Mouse (Mus musculus): ENCODE results near the gene Plcg1.

The Plcg1 gene

DNA sequence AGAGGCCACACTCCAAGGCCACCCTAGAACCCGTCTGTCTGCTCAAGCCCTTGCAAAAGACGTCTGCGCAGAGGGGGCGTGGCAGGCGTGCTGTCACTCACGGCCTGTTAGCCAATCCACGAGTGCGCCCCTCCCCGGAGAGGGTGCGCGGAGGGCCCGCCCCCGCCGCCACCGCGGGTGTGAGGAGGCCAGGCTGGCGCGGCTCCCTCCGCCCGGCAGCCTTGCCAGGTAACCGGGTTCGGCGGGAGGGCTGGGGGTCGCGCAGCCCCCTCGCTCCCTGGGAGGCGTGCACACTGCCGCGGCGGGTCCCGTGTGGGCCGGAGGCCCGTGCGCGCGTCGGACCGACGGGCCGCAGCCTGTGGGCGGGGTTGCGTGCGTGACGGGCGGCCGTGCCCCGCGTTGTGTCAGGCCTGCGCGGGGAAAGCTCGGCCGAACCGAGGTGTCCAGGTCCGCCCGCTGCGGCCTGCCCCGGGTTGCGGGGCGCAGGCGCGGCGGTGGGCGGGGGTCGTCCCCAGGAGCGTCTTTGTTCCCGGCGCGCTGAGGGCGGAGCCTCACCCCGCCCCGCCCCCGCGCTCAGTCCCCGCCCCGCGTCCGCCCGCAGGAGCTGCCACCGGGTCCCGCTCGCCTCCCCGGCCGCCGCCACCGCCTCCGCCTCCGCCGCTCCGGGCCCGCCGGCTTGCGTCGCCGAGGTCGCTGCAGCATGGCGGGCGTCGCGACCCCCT is at the start of gene Plcg1:
Gene Plcg1 (plus strand): TSS at position 184 of the 722 bp plus-strand sequence.
- peak; percentile 89 for DNase-seq (ENCODE audit: low spot score)

DNA sequence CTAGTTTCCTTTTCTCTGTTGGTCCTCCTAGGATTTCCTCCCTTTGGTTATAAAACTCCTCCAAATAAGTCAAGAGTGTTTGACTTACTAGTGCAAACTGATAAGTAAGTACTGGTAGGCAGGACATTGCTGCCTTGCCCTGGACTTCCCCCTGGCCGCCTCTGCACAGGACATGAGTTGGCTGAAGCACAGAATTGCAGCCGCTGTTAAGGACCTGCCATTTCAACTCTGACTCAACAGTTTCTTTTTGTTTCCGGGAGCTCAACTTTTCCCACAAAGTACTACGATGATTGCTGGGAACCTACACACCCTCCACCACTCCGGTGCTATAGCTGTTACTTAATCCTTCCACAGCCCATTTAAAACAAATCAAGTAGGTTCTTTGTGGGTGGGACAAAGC is 30.8 kb upstream of the Plcg1 start:
- peak; percentile 29 for DNase-seq (ENCODE audit: low spot score)

DNA sequence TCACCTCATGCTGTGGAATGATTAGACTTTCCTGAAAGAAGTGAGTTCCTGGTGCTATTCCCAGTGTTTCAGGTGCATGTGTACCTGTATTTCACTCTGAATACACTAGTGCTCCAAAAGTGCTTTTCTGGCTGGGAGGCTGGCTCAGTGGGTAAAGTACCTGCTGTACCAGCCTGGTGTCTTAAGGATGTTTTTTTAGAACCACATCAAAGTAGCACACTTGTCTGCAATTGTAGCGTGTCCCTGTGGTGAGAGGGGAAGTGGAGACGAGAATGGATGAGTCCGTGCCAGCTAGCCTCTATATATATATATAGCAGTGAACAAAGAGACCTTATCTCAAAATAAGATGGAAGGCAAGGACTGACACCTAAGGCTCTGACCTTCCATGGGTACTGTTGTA is 29.5 kb upstream of the Plcg1 start:
- no peak for DNase-seq (ENCODE audit: low spot score)

DNA sequence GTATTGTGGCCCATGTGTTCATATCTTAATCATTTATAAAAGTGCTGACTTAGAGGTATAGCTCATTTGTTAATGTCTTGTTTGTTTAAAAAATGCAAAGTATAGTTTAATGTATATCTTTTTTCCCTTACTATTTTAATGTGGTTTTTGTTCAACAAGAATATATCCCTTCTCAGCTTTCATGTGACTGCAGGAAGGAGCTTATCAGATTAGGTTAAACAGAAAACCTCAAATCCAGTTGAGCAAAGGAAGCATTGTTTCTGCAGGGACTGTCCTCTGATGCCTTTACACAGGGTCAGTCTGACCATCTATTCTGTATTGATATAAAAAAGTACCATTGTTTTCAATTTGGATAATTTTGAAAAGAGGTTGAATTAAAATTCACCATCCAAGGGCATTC is 28.3 kb upstream of the Plcg1 start:
- DNase-seq (ENCODE audit: low spot score): no peak

DNA sequence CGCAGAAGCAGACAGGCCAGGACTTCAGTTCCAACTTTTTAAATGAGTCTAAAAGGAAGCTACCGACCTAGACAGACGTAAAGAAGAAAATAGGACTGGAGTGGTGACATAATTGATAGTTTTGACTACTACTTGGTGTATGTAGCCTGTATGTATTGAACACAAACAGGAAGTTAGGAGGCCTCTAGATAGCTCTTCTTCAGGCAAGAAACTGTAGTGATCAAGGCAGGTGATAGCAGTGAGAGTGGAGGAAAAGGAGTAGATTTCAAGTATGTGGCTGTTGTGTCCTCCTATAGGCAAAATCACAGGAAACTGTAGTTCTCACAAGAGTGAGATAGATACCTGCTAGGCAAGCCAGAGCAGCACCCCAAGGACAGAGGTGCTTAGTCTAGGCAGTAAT is 23.4 kb upstream of the Plcg1 start:
- DNase-seq (ENCODE audit: low spot score): no peak

DNA sequence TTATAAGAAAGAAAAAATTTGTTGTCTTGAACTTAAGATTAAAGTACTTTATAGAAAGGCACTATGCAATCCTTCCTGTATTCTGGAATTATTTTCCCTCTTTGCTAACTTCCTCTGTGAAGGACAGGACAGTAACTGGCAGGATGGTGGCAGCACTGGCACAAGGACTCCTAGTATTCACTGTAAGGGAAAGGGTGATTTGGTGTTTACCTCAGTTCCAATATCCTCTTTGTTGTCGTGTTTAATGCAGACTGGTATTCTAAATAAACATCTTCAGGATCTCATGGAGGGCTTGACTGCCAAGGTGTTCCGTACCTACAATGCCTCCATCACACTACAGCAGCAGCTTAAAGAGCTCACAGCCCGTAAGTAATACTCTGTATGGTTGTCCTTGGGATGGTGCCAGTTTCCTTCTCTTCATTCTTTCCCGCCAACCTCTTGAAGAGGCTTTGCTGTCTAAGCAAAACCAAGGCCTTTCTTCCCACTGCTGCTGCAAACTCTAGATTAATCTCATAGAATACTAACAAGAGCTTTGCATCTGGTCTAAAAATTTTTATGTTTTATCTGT is 15.6 kb upstream of the Plcg1 start:
- no peak for DNase-seq (ENCODE audit: low spot score)

DNA sequence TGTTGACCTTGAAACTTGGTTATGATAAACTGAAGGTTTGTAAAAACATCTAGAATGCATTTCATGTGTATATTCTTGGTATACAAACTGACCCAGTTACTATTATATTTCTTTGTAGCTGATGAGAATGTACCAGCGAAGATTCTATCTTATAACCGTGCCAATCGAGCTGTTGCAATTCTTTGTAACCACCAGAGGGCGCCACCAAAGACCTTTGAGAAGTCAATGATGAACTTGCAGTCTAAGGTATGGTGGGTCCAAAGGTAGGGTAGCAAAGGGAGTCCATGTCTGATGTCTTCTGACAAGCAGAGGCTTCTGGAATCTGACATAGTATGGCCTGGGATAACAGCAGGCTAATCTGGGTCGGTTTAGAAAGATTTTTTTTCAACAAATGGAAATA is 13.8 kb upstream of the Plcg1 start:
- no peak for DNase-seq (ENCODE audit: low spot score)

DNA sequence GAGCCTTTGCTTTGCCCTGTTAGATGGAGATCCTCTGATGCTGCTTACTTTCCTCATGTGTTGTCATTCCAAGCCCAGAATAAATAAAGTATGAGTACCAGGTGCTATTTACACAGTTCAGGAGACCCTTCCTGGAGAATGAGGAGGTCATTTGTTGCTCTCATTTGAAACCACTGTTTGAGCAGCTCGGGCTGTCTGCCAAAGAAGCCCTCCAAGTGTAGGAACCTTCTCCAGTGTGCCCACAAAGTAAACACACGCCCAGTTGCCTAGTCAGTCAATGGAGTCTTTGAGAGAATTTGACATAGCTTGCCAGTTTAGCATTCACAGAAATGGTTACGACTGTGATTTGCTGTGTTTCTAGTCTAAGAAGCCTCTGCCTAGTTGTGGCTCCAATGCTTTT is 12.3 kb upstream of the Plcg1 start:
- DNase-seq (ENCODE audit: low spot score): no peak

DNA sequence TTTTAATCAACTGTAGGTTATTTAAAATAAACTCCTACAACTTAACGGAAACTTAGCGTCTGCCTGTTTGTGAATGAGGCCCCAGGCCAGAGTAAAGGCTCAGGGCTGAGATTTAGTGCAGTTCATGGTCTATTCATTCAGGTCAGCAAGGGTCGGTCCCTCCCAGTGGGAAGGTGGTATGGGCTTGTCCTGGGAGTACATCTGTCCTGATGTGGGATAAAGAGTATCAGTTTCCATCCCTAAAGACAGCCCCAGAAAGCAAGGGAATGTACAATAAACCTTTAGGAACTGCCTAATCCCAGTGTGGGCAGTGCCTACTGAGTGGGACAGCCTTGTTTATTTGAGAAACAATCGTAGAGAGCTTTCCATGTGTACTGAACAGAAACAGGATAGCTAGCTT is 8.4 kb upstream of the Plcg1 start:
- no peak for DNase-seq (ENCODE audit: low spot score)

DNA sequence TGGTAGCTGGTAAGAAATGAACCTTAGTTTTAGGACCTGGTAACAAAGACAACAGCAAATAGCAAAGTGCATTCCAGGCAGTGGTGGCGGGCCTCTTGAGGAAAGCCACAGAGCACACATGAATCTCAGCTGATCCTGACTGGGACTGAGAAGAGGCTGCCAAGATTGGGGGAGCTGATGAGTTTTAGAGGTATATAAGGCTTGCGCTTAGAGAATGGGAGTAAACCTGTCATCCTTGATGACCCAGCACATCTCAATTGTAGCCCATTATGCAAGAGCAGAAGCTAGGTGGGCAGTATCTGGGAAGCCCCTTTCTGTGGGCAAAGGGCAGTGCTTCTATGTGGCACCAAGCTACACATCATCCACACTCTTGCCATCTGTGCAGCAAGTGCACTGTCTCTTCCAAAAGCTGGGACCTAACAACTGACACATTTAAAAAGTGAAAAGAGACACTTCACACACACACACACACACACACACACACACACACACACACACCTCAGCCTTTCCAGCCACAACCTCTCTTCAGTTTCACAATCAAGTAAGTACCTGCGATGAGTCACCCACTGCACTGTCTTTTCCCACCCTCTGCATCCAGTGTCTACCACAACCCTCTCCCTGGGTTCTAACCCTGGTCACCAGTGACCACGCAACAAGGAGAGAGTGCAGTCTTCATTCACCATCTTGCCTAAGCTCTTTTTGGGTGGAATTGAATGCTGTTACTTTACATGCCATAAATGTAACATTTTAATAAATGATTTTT is 7.3 kb upstream of the Plcg1 start:
- no peak for DNase-seq (ENCODE audit: low spot score)

DNA sequence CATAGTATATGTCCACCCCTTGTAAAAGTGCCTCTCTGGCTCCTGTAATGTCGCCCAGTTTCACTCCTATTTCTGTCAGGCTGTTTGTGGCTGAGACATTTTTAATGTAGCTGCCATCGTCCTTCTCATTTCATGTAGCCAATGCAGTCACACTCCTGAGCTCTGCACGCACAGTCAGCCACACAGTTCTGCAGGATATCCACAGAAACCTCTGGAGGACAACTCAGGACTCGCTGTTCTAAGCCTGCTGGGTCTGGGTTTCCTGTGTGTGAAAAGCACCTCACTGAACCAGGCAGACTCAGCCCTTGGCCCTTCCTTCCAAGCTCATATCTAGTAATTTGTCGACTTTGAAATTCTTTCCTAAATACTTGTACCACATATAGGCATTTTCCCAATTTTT is 6.6 kb upstream of the Plcg1 start:
- no peak for DNase-seq (ENCODE audit: low spot score)

DNA sequence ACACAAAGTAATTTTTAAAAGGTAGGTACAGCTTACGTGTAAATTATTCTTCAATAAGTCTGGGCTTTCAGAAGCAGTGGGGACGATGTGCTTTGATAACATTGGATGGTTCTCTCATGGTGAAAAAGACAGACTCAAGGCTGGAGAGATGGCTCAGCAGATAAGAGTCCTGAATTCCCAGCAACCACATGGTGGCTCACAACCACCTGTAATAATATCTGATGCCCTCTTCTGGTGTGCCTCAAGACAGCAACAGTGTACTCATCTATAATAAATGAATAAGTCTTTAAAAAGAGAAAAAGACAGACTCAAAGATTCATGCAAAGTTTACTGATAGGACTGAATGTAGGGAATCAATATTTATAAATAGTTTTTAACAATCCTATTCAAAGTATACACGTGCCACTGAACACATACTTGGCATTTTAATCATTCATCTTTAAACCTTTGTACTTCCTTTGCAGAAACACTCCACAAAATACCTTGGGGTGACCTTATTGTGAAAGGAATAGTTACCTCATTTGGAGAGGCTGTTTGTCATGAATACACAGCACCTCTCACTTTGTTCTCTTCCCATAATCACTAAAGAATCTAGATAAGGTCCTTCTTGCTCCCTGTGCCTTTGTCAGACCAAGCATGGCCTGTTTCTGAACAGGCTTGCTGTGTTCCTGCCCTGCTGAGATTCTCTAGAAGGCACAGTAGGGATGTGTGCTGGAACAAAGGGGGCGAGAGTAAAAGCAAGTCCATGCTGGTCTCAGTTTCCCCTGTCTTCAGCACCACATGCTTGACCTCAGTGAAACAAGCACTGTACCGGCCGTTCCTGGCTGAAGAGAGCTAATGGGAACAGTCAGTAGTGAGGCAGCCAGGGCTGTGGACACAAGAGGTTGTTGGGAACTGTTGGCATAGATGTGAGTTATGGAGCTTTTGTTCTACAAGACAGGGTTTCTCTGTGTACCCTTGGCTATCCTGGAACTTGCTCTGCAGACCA is 4.9 kb upstream of the Plcg1 start:
- DNase-seq (ENCODE audit: low spot score): no peak

DNA sequence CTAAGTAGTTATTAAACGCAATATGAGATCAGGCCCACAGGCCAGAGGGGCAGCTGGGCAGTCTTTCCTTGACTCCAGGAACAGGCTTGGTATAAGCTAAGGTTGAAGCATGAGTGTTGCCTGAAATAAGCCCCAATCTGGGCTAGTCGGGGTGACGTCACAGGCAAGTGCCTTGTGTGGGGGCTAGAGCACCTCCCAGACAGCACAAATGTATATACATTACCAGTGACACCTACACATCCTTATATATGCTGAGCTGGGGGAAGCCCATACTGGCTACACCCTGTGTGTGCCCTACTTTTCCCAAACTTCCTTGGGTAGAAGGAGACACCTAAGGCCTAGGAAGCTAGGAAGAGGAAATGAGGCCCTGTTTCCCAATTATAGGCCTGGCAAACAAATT is 2.1 kb upstream of the Plcg1 start:
- no peak for DNase-seq (ENCODE audit: low spot score)

DNA sequence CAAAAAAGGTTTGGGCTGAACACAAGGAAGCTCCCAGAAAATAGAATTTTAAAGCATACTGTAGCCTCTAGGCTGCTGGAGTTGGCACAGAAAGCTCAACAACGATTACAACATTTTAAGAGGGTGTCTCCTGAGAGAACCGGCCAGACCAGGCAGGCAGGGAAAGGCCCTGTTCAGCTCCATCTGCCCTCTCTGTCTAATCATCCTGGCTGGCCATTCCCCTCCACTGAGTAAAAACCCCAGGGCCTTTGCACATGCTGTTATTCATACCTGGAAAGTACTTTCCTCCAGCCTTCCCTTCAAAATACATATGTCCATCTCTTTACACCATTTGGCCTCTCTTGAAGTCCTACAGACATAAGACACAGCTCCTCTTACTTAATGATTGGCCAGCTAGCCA is 1.7 kb upstream of the Plcg1 start:
- DNase-seq (ENCODE audit: low spot score): no peak

DNA sequence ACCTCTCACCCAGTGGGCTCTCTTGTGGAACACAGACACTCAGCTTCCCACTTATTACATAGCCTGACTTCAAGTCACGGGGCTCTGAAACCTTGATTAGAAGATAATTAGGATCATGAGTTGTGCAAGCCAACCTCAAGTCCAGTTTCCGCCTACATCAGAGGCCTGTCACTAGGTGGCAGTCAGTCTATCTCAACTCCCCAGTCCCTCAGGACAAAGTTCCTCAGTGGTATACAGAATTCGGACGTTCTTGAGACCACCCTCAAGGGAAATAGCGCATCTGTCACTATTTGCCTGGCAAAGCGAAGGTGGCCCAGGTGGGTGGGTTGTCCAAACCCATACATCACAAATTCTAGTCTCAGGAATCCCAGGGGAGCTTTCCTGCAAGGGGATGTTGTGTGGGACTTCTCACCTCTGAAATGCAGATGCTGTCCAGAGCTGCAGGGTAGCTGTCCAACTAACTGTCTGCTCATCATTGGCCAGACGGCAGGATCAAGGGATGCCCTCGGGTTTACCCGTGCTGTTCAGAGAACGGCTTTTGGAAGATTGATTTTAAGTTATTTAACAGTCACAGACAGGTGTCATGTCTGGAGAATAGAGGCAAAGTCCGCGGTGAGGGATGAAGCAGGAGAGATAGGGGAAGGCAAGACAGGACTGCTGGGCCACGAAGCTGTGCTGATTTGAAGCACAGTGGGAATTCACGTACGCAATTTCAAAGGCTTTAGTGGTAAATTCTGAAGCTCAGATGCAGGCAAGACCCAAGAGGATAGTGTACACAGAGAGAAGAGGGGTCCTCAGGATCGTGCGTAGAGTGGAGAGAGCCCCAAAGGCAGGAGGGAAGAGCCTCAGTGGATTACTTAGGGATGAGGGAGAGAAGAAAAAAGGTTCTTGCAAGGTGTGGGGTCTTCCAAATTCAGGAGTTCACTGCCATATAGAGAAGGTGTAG is 976 bp upstream of the Plcg1 start:
- DNase-seq (ENCODE audit: low spot score): peak; percentile 3

DNA sequence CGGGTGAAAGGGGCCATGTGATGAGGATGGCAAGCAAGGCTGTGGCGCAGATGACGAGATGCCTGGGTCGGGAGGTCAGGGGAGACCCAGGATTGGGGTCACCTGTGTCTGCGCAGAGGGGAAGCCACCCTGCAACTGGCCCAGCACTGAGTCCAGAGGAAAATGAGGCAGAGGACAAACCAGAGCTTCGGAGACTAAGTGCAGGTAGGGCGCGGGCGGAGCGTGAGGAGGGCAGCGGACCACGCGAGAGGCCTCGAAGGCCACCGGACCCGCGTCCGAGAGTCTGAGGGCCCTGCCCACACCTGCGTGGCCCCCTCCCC is 343 bp upstream of the Plcg1 start:
- no peak for DNase-seq (ENCODE audit: low spot score)

DNA sequence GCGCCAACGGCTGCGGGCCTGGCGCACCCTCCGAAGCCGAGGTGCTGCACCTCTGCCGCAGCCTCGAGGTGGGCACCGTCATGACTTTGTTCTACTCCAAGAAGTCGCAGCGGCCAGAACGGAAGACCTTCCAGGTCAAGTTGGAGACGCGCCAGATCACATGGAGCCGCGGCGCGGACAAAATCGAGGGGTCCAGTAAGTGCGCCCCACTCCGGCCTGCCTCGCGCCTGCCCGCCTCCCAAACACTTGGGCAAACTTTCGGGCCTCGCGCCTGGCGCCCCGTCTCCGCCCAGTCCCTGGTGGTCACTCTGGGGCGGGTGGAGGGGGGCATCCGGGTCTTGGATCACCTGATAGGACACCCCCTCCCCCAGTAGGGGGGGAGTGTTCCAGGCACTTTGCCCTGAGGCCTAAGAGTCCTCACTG is 750 bp downstream of the Plcg1 start:
- DNase-seq (ENCODE audit: low spot score): peak; percentile 61

DNA sequence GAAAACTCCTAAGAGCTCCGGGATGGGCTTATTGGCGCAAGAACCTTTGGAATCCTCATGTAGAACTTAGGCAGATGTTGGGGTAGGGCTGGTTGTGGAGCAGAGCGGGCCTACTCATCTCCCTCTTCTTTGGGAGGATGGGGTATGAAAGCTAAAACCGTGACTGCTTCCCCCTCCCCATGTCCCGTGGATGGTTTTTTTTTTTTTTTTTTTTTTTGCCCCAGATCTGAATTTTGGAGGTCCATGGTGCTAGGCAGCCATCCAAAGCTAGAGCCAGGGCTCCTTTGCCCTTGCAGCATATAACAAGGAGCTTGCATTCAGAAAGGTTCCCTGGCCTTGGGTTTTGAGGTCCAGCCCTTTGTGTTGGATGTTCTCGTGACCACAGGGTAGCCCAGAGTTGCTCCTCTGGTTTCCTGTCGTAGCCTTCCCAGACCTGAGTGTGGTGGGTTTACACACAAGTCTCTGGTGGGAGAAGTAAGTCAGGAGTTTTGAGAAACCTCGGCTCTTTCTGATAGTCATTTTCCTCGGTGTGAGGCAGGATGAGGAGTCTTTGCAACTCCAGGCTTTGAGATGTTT is 1.4 kb downstream of the Plcg1 start:
- DNase-seq (ENCODE audit: low spot score): no peak

DNA sequence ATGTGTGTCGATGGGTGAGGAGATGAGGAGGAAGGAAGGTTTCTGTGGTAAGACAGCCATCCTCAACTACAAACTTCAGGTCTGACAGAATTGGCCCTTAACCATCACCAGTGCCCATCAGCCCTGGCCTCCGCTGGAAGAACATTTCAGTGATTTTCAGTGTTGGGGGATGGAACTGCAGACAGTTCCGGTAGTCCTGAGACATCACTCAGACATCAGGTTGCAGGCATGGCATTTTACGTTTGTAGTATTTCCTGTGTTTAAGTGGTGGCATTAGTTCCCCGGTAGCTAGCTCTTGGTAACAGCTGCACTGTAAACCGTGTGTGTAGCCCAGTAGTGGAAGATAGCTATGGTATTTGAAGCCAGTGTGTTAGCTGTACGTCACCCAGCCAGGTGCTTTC is 2.0 kb downstream of the Plcg1 start:
- DNase-seq (ENCODE audit: low spot score): no peak

DNA sequence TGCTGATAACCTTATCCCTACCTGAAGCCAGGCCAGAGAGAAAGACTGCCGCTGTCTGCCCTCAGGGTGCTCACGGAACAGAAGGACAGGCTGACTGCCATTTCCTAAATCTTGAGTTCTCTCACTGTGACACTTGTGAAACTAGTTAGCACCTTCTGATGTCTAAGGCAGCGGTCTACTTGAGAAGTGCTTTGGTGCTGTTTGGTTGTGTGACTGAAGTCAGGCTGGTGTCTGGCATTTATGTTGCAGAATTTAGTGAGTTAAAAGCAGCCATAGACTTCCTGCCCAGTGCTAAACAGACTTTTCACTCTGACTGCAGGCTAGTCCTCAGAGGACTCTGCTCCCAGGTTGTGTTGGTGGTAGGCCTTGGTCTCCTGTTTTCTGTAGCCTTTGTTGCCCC is 3.2 kb downstream of the Plcg1 start:
- no peak for DNase-seq (ENCODE audit: low spot score)
